Mouse (Mus musculus): ENCODE measurements around the gene Mbd6. TPM values are rescaled to one million over a fixed set of nuclear protein-coding genes. Genes with fewer than 3 reads are reported as not detected.

Mbd6 gene
- polyA plus RNA-seq, 1 experiment from 2014 or later = 8.5 TPM

GRCm38 (mm10) chr10:127250810-127251209 is 38.0 kb downstream of the Mbd6 start:
- DNase-seq (ENCODE audit: low spot score) (no peak), ATAC-seq (ENCODE audit: low FRiP score, low TSS enrichment) (no peak)
- Histone ChIP-seq H3K9ac (ENCODE audit: low read length) (no peak overlapping the region), H3K4me1 (replicated peaks; ENCODE audit: control insufficient read depth, insufficient read depth) (no peaks in the 10 kb centered on the region), H3K27ac (replicated peaks) (no peak overlapping the region), H3K27me3 (ENCODE audit: control insufficient read depth, insufficient read depth, low read length) (no peaks in the 10 kb centered on the region), H3K4me3 (ENCODE audit: low read depth, low read length) (no peak overlapping the region), H3K9me3 (ENCODE audit: control insufficient read depth, low read length) (no peaks in the 10 kb centered on the region), H3K4me2 (replicated peaks; ENCODE audit: low read depth) (no peak overlapping the region), H3K36me3 (ENCODE audit: control insufficient read depth, insufficient read depth, low read length) (no peaks in the 10 kb centered on the region)
- TF ChIP-seq EP300 (optimal IDR thresholded peaks at IDR 0.05) = no peak
- TF ChIP-seq CTCF (IDR thresholded peaks at IDR 0.05; ENCODE audit: low read depth) = no peak
- 72% methylated on average over 5 of the region's 5 CpGs for WGBS

GRCm38 (mm10) chr10:127238241-127238824 is 50.5 kb downstream of the Mbd6 start:
- no peaks in the 10 kb centered on the region for H3K9me3 ChIP-seq (ENCODE audit: control insufficient read depth, low read length)
- no peaks in the 10 kb centered on the region for H3K36me3 ChIP-seq (ENCODE audit: control insufficient read depth, insufficient read depth, low read length)
- no peak overlapping the region for H3K4me3 ChIP-seq (ENCODE audit: low read depth, low read length)
- H3K9ac ChIP-seq (ENCODE audit: low read length) = no peak overlapping the region
- no peak overlapping the region for H3K4me2 ChIP-seq (replicated peaks; ENCODE audit: low read depth)
- ATAC-seq (ENCODE audit: low FRiP score, low TSS enrichment) = no peak
- TF ChIP-seq CTCF (IDR thresholded peaks at IDR 0.05; ENCODE audit: low read depth) = no peak
- no peak for TF ChIP-seq EP300 (optimal IDR thresholded peaks at IDR 0.05)
- no peaks in the 10 kb centered on the region for H3K27me3 ChIP-seq (ENCODE audit: control insufficient read depth, insufficient read depth, low read length)
- H3K4me1 ChIP-seq (replicated peaks; ENCODE audit: control insufficient read depth, insufficient read depth) = no peaks in the 10 kb centered on the region
- no peak overlapping the region for H3K27ac ChIP-seq (replicated peaks)
- DNase-seq (ENCODE audit: low spot score) = no peak
- WGBS = 70% methylated on average over 18 of the region's 18 CpGs

GRCm38 (mm10) chr10:127236541-127236940 is 52.3 kb downstream of the Mbd6 start:
- H3K4me3 ChIP-seq (ENCODE audit: low read depth, low read length) = no peak overlapping the region
- H3K4me1 ChIP-seq (replicated peaks; ENCODE audit: control insufficient read depth, insufficient read depth) = no peaks in the 10 kb centered on the region
- TF ChIP-seq EP300 (optimal IDR thresholded peaks at IDR 0.05) (no peak), CTCF (IDR thresholded peaks at IDR 0.05; ENCODE audit: low read depth) (no peak)
- DNase-seq (ENCODE audit: low spot score) (no peak), ATAC-seq (ENCODE audit: low FRiP score, low TSS enrichment) (no peak)
- H3K9ac ChIP-seq (ENCODE audit: low read length) = no peak overlapping the region
- no peak overlapping the region for H3K4me2 ChIP-seq (replicated peaks; ENCODE audit: low read depth)
- H3K9me3 ChIP-seq (ENCODE audit: control insufficient read depth, low read length) = no peaks in the 10 kb centered on the region
- H3K27me3 ChIP-seq (ENCODE audit: control insufficient read depth, insufficient read depth, low read length) = no peaks in the 10 kb centered on the region
- no peaks in the 10 kb centered on the region for H3K36me3 ChIP-seq (ENCODE audit: control insufficient read depth, insufficient read depth, low read length)
- no peak overlapping the region for H3K27ac ChIP-seq (replicated peaks)
- WGBS = 50% methylated on average over 9 of the region's 9 CpGs

GRCm38 (mm10) chr10:127233141-127233540 is 55.7 kb downstream of the Mbd6 start:
- 81% methylated on average over 9 of the region's 9 CpGs for WGBS
- TF ChIP-seq EP300 (optimal IDR thresholded peaks at IDR 0.05) (no peak), CTCF (IDR thresholded peaks at IDR 0.05; ENCODE audit: low read depth) (peak; percentile 52)

More at GRCm38 (mm10) chr10:127233141-127233540, 55.7 kb downstream of the Mbd6 start:
- H3K36me3 ChIP-seq (ENCODE audit: control insufficient read depth, insufficient read depth, low read length) = no peaks in the 10 kb centered on the region
- no peak overlapping the region for H3K9ac ChIP-seq (ENCODE audit: low read length)
- H3K9me3 ChIP-seq (ENCODE audit: control insufficient read depth, low read length) = no peaks in the 10 kb centered on the region
- no peak overlapping the region for H3K4me2 ChIP-seq (replicated peaks; ENCODE audit: low read depth)
- H3K4me1 ChIP-seq (replicated peaks; ENCODE audit: control insufficient read depth, insufficient read depth) = no peaks in the 10 kb centered on the region
- H3K27ac ChIP-seq (replicated peaks) = no peak overlapping the region
- no peaks in the 10 kb centered on the region for H3K27me3 ChIP-seq (ENCODE audit: control insufficient read depth, insufficient read depth, low read length)
- H3K4me3 ChIP-seq (ENCODE audit: low read depth, low read length) = no peak overlapping the region
- DNase-seq (ENCODE audit: low spot score) (peak; percentile 49), ATAC-seq (ENCODE audit: low FRiP score, low TSS enrichment) (no peak)

Other genes with a start within 250 kb of the Mbd6 start
- gene Mettl1, start 247.6 kb downstream of the Mbd6 start, polyA plus RNA-seq (2015; fragmentation: Nextera tagmentation; extraction: Ambion mirVana) = 32.4 and 36.8 TPM in 2 replicates
- 1.2 and 1.3 TPM in 2 replicates for gene Eef1akmt3, start 247.5 kb downstream of the Mbd6 start, polyA plus RNA-seq (2015; fragmentation: Nextera tagmentation; extraction: Ambion mirVana)
- 0.13 TPM in 1 of 2 replicates, not detected in the other for gene Cyp27b1, start 240.8 kb downstream of the Mbd6 start, polyA plus RNA-seq (2015; fragmentation: Nextera tagmentation; extraction: Ambion mirVana)
- gene March9, start 228.8 kb downstream of the Mbd6 start, polyA plus RNA-seq (2015; fragmentation: Nextera tagmentation; extraction: Ambion mirVana) = 0.75 and 0.81 TPM in 2 replicates
- gene Cdk4, start 225.5 kb downstream of the Mbd6 start, polyA plus RNA-seq (2015; fragmentation: Nextera tagmentation; extraction: Ambion mirVana) = 469 and 472 TPM in 2 replicates
- 82.8 and 87.7 TPM in 2 replicates for gene Tspan31, start 218.8 kb downstream of the Mbd6 start, polyA plus RNA-seq (2015; fragmentation: Nextera tagmentation; extraction: Ambion mirVana)
- gene Agap2, start 213.7 kb downstream of the Mbd6 start, polyA plus RNA-seq (2015; fragmentation: Nextera tagmentation; extraction: Ambion mirVana) = 0.04 and 0.08 TPM in 2 replicates
- 81.9 and 82.0 TPM in 2 replicates for gene Os9, start 167.9 kb downstream of the Mbd6 start, polyA plus RNA-seq (2015; fragmentation: Nextera tagmentation; extraction: Ambion mirVana)
- 45.9 and 65.4 TPM in 2 replicates for gene B4galnt1, start 123.8 kb downstream of the Mbd6 start, polyA plus RNA-seq (2015; fragmentation: Nextera tagmentation; extraction: Ambion mirVana)
- gene Slc26a10, start 108.4 kb downstream of the Mbd6 start, polyA plus RNA-seq (2015; fragmentation: Nextera tagmentation; extraction: Ambion mirVana) = 0.70 and 0.76 TPM in 2 replicates
- 25.3 and 29.7 TPM in 2 replicates for gene Arhgef25, start 98.9 kb downstream of the Mbd6 start, polyA plus RNA-seq (2015; fragmentation: Nextera tagmentation; extraction: Ambion mirVana)
- 27.8 and 32.9 TPM in 2 replicates for gene Dtx3, start 93.3 kb downstream of the Mbd6 start, polyA plus RNA-seq (2015; fragmentation: Nextera tagmentation; extraction: Ambion mirVana)
- gene Pip4k2c, start 77.4 kb downstream of the Mbd6 start, polyA plus RNA-seq (2015; fragmentation: Nextera tagmentation; extraction: Ambion mirVana) = 23.2 and 26.0 TPM in 2 replicates
- 2.2 and 2.3 TPM in 2 replicates for gene Kif5a, start 25.7 kb downstream of the Mbd6 start, polyA plus RNA-seq (2015; fragmentation: Nextera tagmentation; extraction: Ambion mirVana)
- gene Dctn2, start 22.6 kb downstream of the Mbd6 start, polyA plus RNA-seq (2015; fragmentation: Nextera tagmentation; extraction: Ambion mirVana) = 134 and 147 TPM in 2 replicates
- 66.6 and 70.4 TPM in 2 replicates for gene Mars, start 22.8 kb upstream of the Mbd6 start, polyA plus RNA-seq (2015; fragmentation: Nextera tagmentation; extraction: Ambion mirVana)
- 5.2 and 5.7 TPM in 2 replicates for gene Arhgap9, start 32.9 kb upstream of the Mbd6 start, polyA plus RNA-seq (2015; fragmentation: Nextera tagmentation; extraction: Ambion mirVana)
- gene Gli1, start 53.0 kb upstream of the Mbd6 start, polyA plus RNA-seq (2015; fragmentation: Nextera tagmentation; extraction: Ambion mirVana) = 2.3 and 2.4 TPM in 2 replicates
- 0.02 and 0.12 TPM in 2 replicates for gene Inhbe, start 65.4 kb upstream of the Mbd6 start, polyA plus RNA-seq (2015; fragmentation: Nextera tagmentation; extraction: Ambion mirVana)
- 0.15 TPM in 1 of 2 replicates, not detected in the other for gene Inhbc, start 81.4 kb upstream of the Mbd6 start, polyA plus RNA-seq (2015; fragmentation: Nextera tagmentation; extraction: Ambion mirVana)
- 14.3 and 17.6 TPM in 2 replicates for gene R3hdm2, start 91.3 kb upstream of the Mbd6 start, polyA plus RNA-seq (2015; fragmentation: Nextera tagmentation; extraction: Ambion mirVana)
- gene Stac3, start 212.7 kb upstream of the Mbd6 start, polyA plus RNA-seq (2015; fragmentation: Nextera tagmentation; extraction: Ambion mirVana) = 0.23 and 0.40 TPM in 2 replicates
- gene Ndufa4l2, start 225.9 kb upstream of the Mbd6 start, polyA plus RNA-seq (2015; fragmentation: Nextera tagmentation; extraction: Ambion mirVana) = 58.2 and 72.8 TPM in 2 replicates
- gene Shmt2, start 233.4 kb upstream of the Mbd6 start, polyA plus RNA-seq (2015; fragmentation: Nextera tagmentation; extraction: Ambion mirVana) = 38.9 and 40.9 TPM in 2 replicates
- gene Nxph4, start 245.5 kb upstream of the Mbd6 start, polyA plus RNA-seq (2015; fragmentation: Nextera tagmentation; extraction: Ambion mirVana) = 2.7 and 4.0 TPM in 2 replicates